Mouse (Mus musculus) MEL (cell line): Measurements from ENCODE around the gene Svbp. TPM values are rescaled to one million over a fixed set of nuclear protein-coding genes. Genes with fewer than 3 reads are reported as not detected.

Experiments
- DNase-seq: peaks from one replicate; pipeline ENCODE4 v3.0.0; 2011; ENCODE audit warnings: low read depth, low spot score
- H3K27ac ChIP-seq: 2 replicates; pipeline ENCODE4 v1.5.1; 2012; ENCODE audit warnings: low read depth, mild to moderate bottlenecking, control low read depth, low read length, moderate library complexity; ENCODE audit not compliant: control insufficient read depth
- H3K27me3 ChIP-seq, 2 experiments: fragments of 150-350 bp in 1 of 2; sonication (generic) in 1 of 2; 2 replicates each; pipeline ENCODE4 v1.6.1; 2012; ENCODE audit warnings: low read length in 2 of 2, mild to moderate bottlenecking in 2 of 2, improper control_type of control experiment in 1 of 2, moderate library complexity in 1 of 2; ENCODE audit not compliant: insufficient read depth in 2 of 2, control insufficient read depth in 1 of 2
- H3K36me3 ChIP-seq, 2 experiments: 2 replicates each; pipeline ENCODE4 v1.6.1; 2012 to 2014; ENCODE audit warnings: low read length in 2 of 2, improper control_type of control experiment in 1 of 2, inconsistent platforms in 1 of 2, mild to moderate bottlenecking in 1 of 2; ENCODE audit not compliant: insufficient read depth in 2 of 2, control insufficient read depth in 1 of 2
- H3K4me1 ChIP-seq, 2 experiments: fragments of 150-350 bp in 1 of 2; sonication (generic) in 1 of 2; 2 replicates each; pipeline ENCODE4 v1.6.1; 2012; ENCODE audit warnings: low read length in 2 of 2, improper control_type of control experiment in 1 of 2, mild to moderate bottlenecking in 1 of 2; ENCODE audit not compliant: insufficient read depth in 2 of 2, control insufficient read depth in 1 of 2
- H3K4me3 ChIP-seq, 2 experiments: fragments of 150-350 bp in 1 of 2; sonication (generic) in 1 of 2; 2 replicates each; pipeline ENCODE4 v1.5.1; 2012; ENCODE audit warnings: low read depth in 2 of 2, low read length in 2 of 2, mild to moderate bottlenecking in 2 of 2, moderate library complexity in 2 of 2, control low read depth in 1 of 2, improper control_type of control experiment in 1 of 2; ENCODE audit not compliant: control insufficient read depth in 1 of 2, insufficient read depth in 1 of 2
- H3K79me2 ChIP-seq: 2 replicates; pipeline ENCODE4 v1.6.1; 2012; ENCODE audit warnings: mild to moderate bottlenecking, low read length, moderate library complexity; ENCODE audit not compliant: control insufficient read depth, poor library complexity, insufficient read depth
- H3K9ac ChIP-seq: 2 replicates; pipeline ENCODE4 v1.6.1; 2012; ENCODE audit warnings: low read depth, mild to moderate bottlenecking, control low read depth, low read length, moderate library complexity; ENCODE audit not compliant: control insufficient read depth, poor library complexity, severe bottlenecking
- H3K9me3 ChIP-seq: fragments of 150-350 bp; sonication (generic); replicated peaks from 2 replicates; pipeline ENCODE4 v1.6.1; 2012; ENCODE audit warnings: mild to moderate bottlenecking, low read length, improper control_type of control experiment, moderate library complexity; ENCODE audit not compliant: insufficient read depth
- BHLHE40 ChIP-seq: IDR thresholded peaks from 2 replicates; pipeline ENCODE4 v1.6.1; 2012; ENCODE audit warnings: low read depth, mild to moderate bottlenecking, inconsistent platforms, low read length, improper control_type of control experiment, borderline replicate concordance
- CHD1 ChIP-seq: IDR thresholded peaks from 2 replicates; pipeline ENCODE4 v1.6.1; 2012; ENCODE audit warnings: low read depth, mild to moderate bottlenecking, inconsistent platforms, low read length, improper control_type of control experiment
- CHD2 ChIP-seq: IDR thresholded peaks from 2 replicates; pipeline ENCODE4 v1.6.1; 2011; ENCODE audit warnings: low read length, improper control_type of control experiment
- ELF1 ChIP-seq: IDR thresholded peaks from 2 replicates; pipeline ENCODE4 v1.6.1; 2014; ENCODE audit warnings: low read depth, mild to moderate bottlenecking, inconsistent platforms, low read length, improper control_type of control experiment, moderate library complexity
- EP300 ChIP-seq, 2 experiments: IDR thresholded peaks; 2 replicates each; pipeline ENCODE4 v1.6.1; 2011; ENCODE audit warnings: improper control_type of control experiment in 2 of 2, low read length in 2 of 2, low read depth in 1 of 2, mild to moderate bottlenecking in 1 of 2
- ETS1 ChIP-seq: IDR thresholded peaks from 2 replicates; pipeline ENCODE4 v1.6.1; 2012; ENCODE audit warnings: low read depth, mild to moderate bottlenecking, inconsistent platforms, low read length, improper control_type of control experiment, moderate library complexity
- GATA1 ChIP-seq: IDR thresholded peaks from 2 replicates; pipeline ENCODE4 v1.6.1; 2011; ENCODE audit warnings: low read depth, low read length, improper control_type of control experiment
- HCFC1 ChIP-seq: IDR thresholded peaks from 2 replicates; pipeline ENCODE4 v1.6.1; 2012; ENCODE audit warnings: low read depth, mild to moderate bottlenecking, inconsistent platforms, low read length, improper control_type of control experiment, moderate library complexity
- JUND ChIP-seq: IDR thresholded peaks from 2 replicates; pipeline ENCODE4 v1.6.1; 2011; ENCODE audit warnings: low read depth, mild to moderate bottlenecking, improper control_type of control experiment, low read length
- KAT2A ChIP-seq: conservative IDR thresholded peaks from 2 replicates; pipeline ENCODE4 v1.6.1; 2012; ENCODE audit warnings: low read depth, low read length, improper control_type of control experiment, inconsistent platforms
- MAFK ChIP-seq: IDR thresholded peaks from 2 replicates; pipeline ENCODE4 v1.6.1; 2011; ENCODE audit warnings: low read depth, mild to moderate bottlenecking, low read length, improper control_type of control experiment, borderline replicate concordance
- MAX ChIP-seq: IDR thresholded peaks from 2 replicates; pipeline ENCODE4 v1.6.1; 2011; ENCODE audit warnings: low read length, improper control_type of control experiment
- MXI1 ChIP-seq: IDR thresholded peaks from 2 replicates; pipeline ENCODE4 v1.6.1; 2011; ENCODE audit warnings: mild to moderate bottlenecking, low read depth, low read length, improper control_type of control experiment
- MYB ChIP-seq: IDR thresholded peaks from 2 replicates; pipeline ENCODE4 v1.6.1; 2011; ENCODE audit warnings: mild to moderate bottlenecking, low read depth, low read length, improper control_type of control experiment
- MYC ChIP-seq: IDR thresholded peaks from 2 replicates; pipeline ENCODE4 v1.6.1; 2011; ENCODE audit warnings: low read depth, mild to moderate bottlenecking, low read length, improper control_type of control experiment, moderate library complexity
- NELFE ChIP-seq: IDR thresholded peaks from 2 replicates; pipeline ENCODE4 v1.6.1; 2011; ENCODE audit warnings: low read depth, low read length, improper control_type of control experiment
- POLR2A ChIP-seq, 2 experiments: IDR thresholded peaks; 2 replicates each; pipeline ENCODE4 v1.6.1; 2011 to 2012; ENCODE audit warnings: low read length in 2 of 2, mild to moderate bottlenecking in 2 of 2, control low read depth in 1 of 2, improper control_type of control experiment in 1 of 2, low read depth in 1 of 2, moderate library complexity in 1 of 2; ENCODE audit not compliant: control insufficient read depth in 1 of 2, insufficient read depth in 1 of 2, poor library complexity in 1 of 2
- RAD21 ChIP-seq: IDR thresholded peaks from 2 replicates; pipeline ENCODE4 v1.6.1; 2011; ENCODE audit warnings: mild to moderate bottlenecking, low read depth, low read length, improper control_type of control experiment
- SIN3A ChIP-seq: IDR thresholded peaks from 2 replicates; pipeline ENCODE4 v1.6.1; 2012; ENCODE audit warnings: low read length, improper control_type of control experiment, inconsistent platforms
- SMC3 ChIP-seq: IDR thresholded peaks from 2 replicates; pipeline ENCODE4 v1.6.1; 2011; ENCODE audit warnings: low read depth, low read length, improper control_type of control experiment
- TAL1 ChIP-seq: IDR thresholded peaks from 2 replicates; pipeline ENCODE4 v1.6.1; 2012; ENCODE audit warnings: mild to moderate bottlenecking, inconsistent platforms, low read length, moderate library complexity, mixed read lengths
- TBP ChIP-seq: IDR thresholded peaks from 2 replicates; pipeline ENCODE4 v1.8.0; 2011; ENCODE audit warnings: low read depth, low read length, improper control_type of control experiment
- TCF12 ChIP-seq: IDR thresholded peaks from 2 replicates; pipeline ENCODE4 v1.6.1; 2014; ENCODE audit warnings: low read depth, mild to moderate bottlenecking, inconsistent platforms, low read length, improper control_type of control experiment, moderate library complexity
- USF1 ChIP-seq: IDR thresholded peaks from 2 replicates; pipeline ENCODE4 v1.6.1; 2014; ENCODE audit warnings: low read depth, mild to moderate bottlenecking, inconsistent platforms, low read length, improper control_type of control experiment, moderate library complexity
- USF2 ChIP-seq, 2 experiments: IDR thresholded peaks; 2 replicates each; pipeline ENCODE4 v1.6.1; 2011 to 2012; ENCODE audit warnings: improper control_type of control experiment in 2 of 2, low read length in 2 of 2, borderline replicate concordance in 1 of 2, inconsistent platforms in 1 of 2, low read depth in 1 of 2, mild to moderate bottlenecking in 1 of 2; ENCODE audit not compliant: insufficient read depth in 1 of 2
- ZC3H11A ChIP-seq: IDR thresholded peaks from 2 replicates; pipeline ENCODE4 v1.6.1; 2012; ENCODE audit warnings: low read depth, mild to moderate bottlenecking, inconsistent platforms, low read length, improper control_type of control experiment
- ZKSCAN1 ChIP-seq: IDR thresholded peaks from 2 replicates; pipeline ENCODE4 v1.6.1; 2012; ENCODE audit warnings: low read depth, mild to moderate bottlenecking, inconsistent platforms, low read length, improper control_type of control experiment, moderate library complexity
- ZMIZ1 ChIP-seq: IDR thresholded peaks from 2 replicates; pipeline ENCODE4 v1.6.1; 2012; ENCODE audit warnings: low read depth, mild to moderate bottlenecking, inconsistent platforms, low read length, improper control_type of control experiment, moderate library complexity
- polyA plus RNA-seq, 2 experiments: library from polyadenylated mRNA; stranded (reverse) in 1 of 2; unstranded in 1 of 2; fragments of >175 nt in 1 of 2; fragments of >200 nt in 1 of 2; gene quantifications; 2 replicates each; pipeline versions ENCODE4 v1.2.1 to v1.2.4; 2012; ENCODE audit warnings: low replicate concordance in 2 of 2, low read depth in 1 of 2; ENCODE audit not compliant: insufficient read length in 2 of 2, insufficient read depth in 1 of 2, missing spikeins in 1 of 2
- total RNA-seq: library from RNA; depleted of rRNA; stranded (reverse); fragments of 300-350 nt; gene quantifications from 2 replicates; pipeline ENCODE4 v1.2.3, GENCODE M21; 2012

The Svbp gene
- total and polyA plus RNA-seq, 3 experiments: 63.7 to 131 TPM; not detected in 1

DNA sequence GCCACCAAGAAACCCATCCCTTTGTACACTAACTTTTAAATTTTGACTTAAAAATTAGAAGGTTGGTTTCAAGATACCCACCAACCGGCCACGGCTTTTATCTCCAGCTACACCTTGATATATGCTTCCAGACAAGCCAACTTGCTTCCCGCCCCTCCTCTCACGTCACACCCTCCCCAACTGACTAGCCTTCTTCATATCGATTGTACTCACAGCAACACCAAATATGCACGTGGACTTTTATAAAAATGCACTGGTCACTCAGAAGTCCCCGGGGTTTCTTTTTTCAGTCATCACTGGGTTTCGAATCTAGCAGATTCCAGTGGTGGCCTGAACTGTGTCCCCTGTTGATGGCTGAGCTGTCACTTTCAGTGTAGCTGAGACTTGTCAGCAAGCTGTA lies 4.5 kb upstream of the Svbp start (continued):
- no peak for TF ChIP-seq JUND
- no peak for TF ChIP-seq CHD2
- TF ChIP-seq GATA1: peak; percentile 94
- TF ChIP-seq MAX: peak; percentile 81
- peak; percentile 86 for TF ChIP-seq TAL1
- TF ChIP-seq, all 39 proteins: peak for 17

DNA sequence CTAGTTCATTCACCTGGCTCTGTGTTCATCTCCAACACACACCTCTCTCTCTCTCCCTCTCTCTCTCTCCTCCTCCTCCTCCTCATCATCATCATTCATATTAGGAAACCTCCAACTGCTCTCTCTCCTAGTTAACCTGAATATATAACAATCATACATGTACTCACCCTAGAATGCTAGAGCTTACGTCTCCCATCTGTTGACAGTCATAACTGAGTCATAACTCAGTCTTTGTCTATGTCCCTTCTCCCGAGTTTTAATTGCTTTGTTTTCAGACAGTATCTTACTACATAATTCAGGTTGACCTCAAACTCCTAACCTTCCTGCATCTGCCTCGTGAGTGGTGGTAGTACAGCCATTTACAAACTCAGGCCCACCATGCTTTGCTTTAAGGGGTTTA lies 3.8 kb upstream of the Svbp start:
- H3K4me1 ChIP-seq: peaks cover 21 to 53% of the 10 kb centered on the region in 2 experiments
- peak overlapping the region; percentile 100 for H3K27ac ChIP-seq
- H3K4me3 ChIP-seq: peak overlapping the region; percentile 18 to 30; a peak in 3 of 4 replicates

DNA sequence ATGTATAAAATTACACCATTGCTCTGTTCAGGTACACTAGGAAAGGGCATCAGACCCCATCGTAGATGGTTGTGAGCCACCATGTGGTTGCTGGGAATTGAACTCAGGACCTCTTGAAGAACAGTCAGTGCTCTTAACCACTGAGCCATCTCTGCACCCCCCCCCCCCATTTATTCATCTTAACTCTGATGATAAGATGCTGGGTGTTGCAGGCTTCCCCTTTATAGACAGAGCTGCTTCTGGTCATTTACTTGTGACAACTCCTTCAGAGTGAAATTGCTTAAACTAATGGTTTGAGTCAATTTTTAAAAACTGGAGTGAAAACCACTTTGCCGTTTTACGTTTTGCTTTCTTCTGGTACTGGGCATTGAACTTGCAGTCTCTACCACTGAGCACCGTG lies 2.3 kb upstream of the Svbp start:
- H3K36me3 ChIP-seq: peaks cover 0 to 48% of the 10 kb centered on the region in 2 experiments; a peak in 2 of 4 replicates
- H3K4me1 ChIP-seq: peaks cover 19 to 40% of the 10 kb centered on the region in 2 experiments
- no peak overlapping the region for H3K4me3 ChIP-seq
- peak overlapping the region; percentile 100 for H3K27ac ChIP-seq
- DNase-seq: peak; percentile 61
- peaks cover 24% of the 10 kb centered on the region for H3K79me2 ChIP-seq
- H3K27me3 ChIP-seq: no peaks in the 10 kb centered on the region
- peak overlapping the region; percentile 15; the same call in 1 of the 2 replicates for H3K9ac ChIP-seq
- H3K9me3 ChIP-seq: no peaks in the 10 kb centered on the region
- TF ChIP-seq NELFE: no peak
- TF ChIP-seq TCF12: no peak
- TF ChIP-seq ZMIZ1: no peak
- no peak for TF ChIP-seq CHD2
- TF ChIP-seq MXI1: 0 out of 2 replicates have a peak, but pooled peaks have one; percentile 58
- no peak for TF ChIP-seq POLR2A (IDR thresholded peaks at IDR 0.05; ENCODE audit: control insufficient read depth in 1 of 2, insufficient read depth in 1 of 2, low read depth in 1 of 2, low read length in 2 of 2, poor library complexity in 1 of 2)
- TF ChIP-seq ZKSCAN1: no peak
- TF ChIP-seq GATA1: peak; percentile 25; the same call in 1 of the 2 replicates
- 0 out of 2 replicates have a peak, but pooled peaks have one; percentile 13 for TF ChIP-seq MYC
- TF ChIP-seq SIN3A: 0 out of 2 replicates have a peak, but pooled peaks have one; percentile 38
- TF ChIP-seq RAD21: no peak
- TF ChIP-seq EP300 (IDR thresholded peaks at IDR 0.05; ENCODE audit: low read depth in 1 of 2, low read length in 2 of 2): peak in 1 of 2 experiments; percentile 25; a peak in 1 of 4 replicates
- no peak for TF ChIP-seq ELF1
- TF ChIP-seq MAFK: no peak
- TF ChIP-seq SMC3: no peak
- no peak for TF ChIP-seq CHD1
- no peak for TF ChIP-seq ZC3H11A
- TF ChIP-seq ETS1: peak; percentile 34; the same call in 1 of the 2 replicates
- no peak for TF ChIP-seq KAT2A
- TF ChIP-seq TBP: peak; percentile 94
- no peak for TF ChIP-seq JUND
- no peak for TF ChIP-seq BHLHE40
- no peak for TF ChIP-seq HCFC1
- no peak for TF ChIP-seq USF1
- no peak for TF ChIP-seq USF2 (IDR thresholded peaks at IDR 0.05; ENCODE audit: borderline replicate concordance in 1 of 2, insufficient read depth in 1 of 2, low read depth in 1 of 2, low read length in 2 of 2)

More for the DNA sequence above, 3.8 kb upstream of the Svbp start:
- peak overlapping the region; percentile 79 for H3K9ac ChIP-seq
- H3K79me2 ChIP-seq: peaks cover 37% of the 10 kb centered on the region
- H3K27me3 ChIP-seq: no peaks in the 10 kb centered on the region
- peak; percentile 55 for DNase-seq
- H3K9me3 ChIP-seq: no peaks in the 10 kb centered on the region
- H3K36me3 ChIP-seq: peaks cover 0 to 61% of the 10 kb centered on the region in 2 experiments; a peak in 2 of 4 replicates
- TF ChIP-seq CHD2 (no peak), JUND (no peak), MAFK (no peak), MYB (no peak), ETS1 (peak; percentile 11; the same call in 1 of the 2 replicates), CHD1 (0 out of 2 replicates have a peak, but pooled peaks have one; percentile 60), NELFE (peak; percentile 7; the same call in 1 of the 2 replicates)
- TF ChIP-seq, all 39 proteins: peak for 3
